ENCODE assay signal across 8 mouse cellular contexts in genomic region chr17:40934420-40935231, GRCm38 (mm10). TPM values are rescaled to one million over a fixed set of nuclear protein-coding genes. Genes with fewer than 3 reads are reported as not detected.
DNase-seq lines count a peak whose midpoint lies in the region; ATAC-seq lines count a peak whose summit lies in the region.

Gene Mut (plus strand): TSS chr17:40934685.
Gene Cenpq (minus strand): TSS chr17:40935047.

- DNase-seq in T-cell, adult 2 months (ENCODE audit: low spot score): peak; percentile 95
- peak; percentile 98 to 99 for DNase-seq in cerebellum, postnatal 36 days
- peak; percentile 99 to 100 for DNase-seq in frontal cortex, postnatal 36 days (ENCODE audit: low spot score in 2 of 2)
- DNase-seq in left cerebral cortex, adult 11 months (ENCODE audit: low spot score): peak; percentile 98
- peak; percentile 98 for DNase-seq in lung, postnatal 4 days
- DNase-seq in retina, postnatal 7 days (ENCODE audit: low read depth, low spot score): peak; percentile 98
- DNase-seq in urinary bladder, adult 2 months (ENCODE audit: low spot score): peak; percentile 93

- no peaks in the 10 kb centered on the region for H3K27me3 ChIP-seq in hindbrain, embryonic 15.5 days

- H3K27ac ChIP-seq in hindbrain, embryonic 15.5 days (replicated peaks): peak within 1 kb of the TSS; percentile 94

- peak; percentile 100 for ATAC-seq in hindbrain, embryonic 15.5 days (ENCODE audit: low FRiP score, low read depth)

- H3K9me3 ChIP-seq in hindbrain, embryonic 15.5 days: no peaks in the 10 kb centered on the region

- peak within 1 kb of the TSS; percentile 57 for H3K9ac ChIP-seq in hindbrain, embryonic 15.5 days

- H3K4me2 ChIP-seq in hindbrain, embryonic 15.5 days: peak within 1 kb of the TSS; percentile 90

- H3K4me3 ChIP-seq in hindbrain, embryonic 15.5 days: peak within 1 kb of the TSS; percentile 55

- peaks cover 14% of the 10 kb centered on the region for H3K4me1 ChIP-seq in hindbrain, embryonic 15.5 days (replicated peaks)

- WGBS in hindbrain, embryonic 15.5 days: under 1% methylated on average over 50 of the region's 50 CpGs

- H3K36me3 ChIP-seq in hindbrain, embryonic 15.5 days: peaks cover 7% of the 10 kb centered on the region

RNA-seq across cellular contexts. Expression of gene Mut, which starts in this region (rescaled TPM):
- 22.3 and 24.0 TPM in 2 replicates for polyA plus RNA-seq in hindbrain, embryonic 15.5 days (2015; fragmentation: Nextera tagmentation; extraction: Ambion mirVana)
- 23.0 and 24.9 TPM in 2 replicates for polyA plus RNA-seq in urinary bladder, adult 2 months (2012; rRNA removed)

RNA-seq across cellular contexts. Expression of gene Cenpq, which starts in this region (rescaled TPM):
- 11.0 and 11.6 TPM in 2 replicates for polyA plus RNA-seq in hindbrain, embryonic 15.5 days (2015; fragmentation: Nextera tagmentation; extraction: Ambion mirVana)
- 6.5 and 7.6 TPM in 2 replicates for polyA plus RNA-seq in urinary bladder, adult 2 months (2012; rRNA removed)

Comparison
In these comparisons a context has a peak if more than half of its experiments do, and no peak if none do; other contexts are left out.
1. Peak in every context shown above with its lines: DNase-seq, ATAC-seq, H3K4me3 ChIP-seq and H3K27ac ChIP-seq.